Mouse (Mus musculus) limb, embryonic 11.5 days (tissue): Measurements from ENCODE around the gene Grwd1. TPM values are rescaled to one million over a fixed set of nuclear protein-coding genes. Genes with fewer than 3 reads are reported as not detected.

Experiments used
- ATAC-seq: fragments of 200-750 bp; cut with Nextera tagmentation; 2 replicates; pipeline ENCODE4 v1.8.0; 2017; ENCODE audit warnings: low read depth; ENCODE audit not compliant: insufficient number of reproducible peaks, low FRiP score, low TSS enrichment
- DNase-seq: peaks from one replicate; pipeline ENCODE4 v3.0.0-alpha.2; 2015; ENCODE audit warnings: low spot score
- H3K27ac ChIP-seq: fragments of 300-500 bp; sonication (generic); replicated peaks from 2 replicates; pipeline ENCODE4 v1.5.1; 2014; ENCODE audit warnings: low read depth, mild to moderate bottlenecking, low read length
- H3K27me3 ChIP-seq: fragments of 300-500 bp; sonication (generic); 2 replicates; pipeline ENCODE4 v1.6.1; 2014; ENCODE audit warnings: mild to moderate bottlenecking, low read length, mixed read lengths; ENCODE audit not compliant: control insufficient read depth, insufficient read depth
- H3K36me3 ChIP-seq: fragments of 300-500 bp; sonication (generic); 2 replicates; pipeline ENCODE4 v1.6.1; 2014; ENCODE audit warnings: mild to moderate bottlenecking, low read length, moderate library complexity, mixed read lengths; ENCODE audit not compliant: control insufficient read depth, insufficient read depth
- H3K4me1 ChIP-seq: fragments of 300-500 bp; sonication (generic); 2 replicates; pipeline ENCODE4 v1.6.1; 2014; ENCODE audit warnings: low read length, mixed read lengths; ENCODE audit not compliant: control insufficient read depth, insufficient read depth
- H3K4me2 ChIP-seq: fragments of 300-500 bp; sonication (generic); 2 replicates; pipeline ENCODE4 v1.6.1; 2014; ENCODE audit warnings: low read depth, mild to moderate bottlenecking, moderate library complexity; ENCODE audit not compliant: severe bottlenecking
- H3K4me3 ChIP-seq: fragments of 300-500 bp; sonication (generic); 2 replicates; pipeline ENCODE4 v1.5.1; 2014; ENCODE audit warnings: low read depth, low read length
- H3K9ac ChIP-seq: fragments of 300-500 bp; sonication (generic); 2 replicates; pipeline ENCODE4 v1.6.1; 2014; ENCODE audit warnings: mild to moderate bottlenecking, low read length
- H3K9me3 ChIP-seq: fragments of 300-500 bp; sonication (generic); 2 replicates; pipeline ENCODE4 v1.6.1; 2016; ENCODE audit warnings: low read length; ENCODE audit not compliant: control insufficient read depth
- WGBS: fragments of 180-500 bp; shearing (Covaris S2); extraction: QIAGEN DNeasy Blood & Tissue Kit; methylation state at CpG from one replicate; pipeline ENCODE4 v1.1.7; 2014; 5-methylcytosine and 5-hydroxymethylcytosine counted together
- polyA plus RNA-seq: library from polyadenylated mRNA; unstranded; fragments of >200 nt; fragmentation: Nextera tagmentation; extraction: Ambion mirVana; gene quantifications from 2 replicates; pipeline ENCODE4 v1.2.1, GENCODE M21; 2014

Gene Grwd1
- polyA plus RNA-seq, 1 experiment from 2014 or later = 94.3 TPM

DNA sequence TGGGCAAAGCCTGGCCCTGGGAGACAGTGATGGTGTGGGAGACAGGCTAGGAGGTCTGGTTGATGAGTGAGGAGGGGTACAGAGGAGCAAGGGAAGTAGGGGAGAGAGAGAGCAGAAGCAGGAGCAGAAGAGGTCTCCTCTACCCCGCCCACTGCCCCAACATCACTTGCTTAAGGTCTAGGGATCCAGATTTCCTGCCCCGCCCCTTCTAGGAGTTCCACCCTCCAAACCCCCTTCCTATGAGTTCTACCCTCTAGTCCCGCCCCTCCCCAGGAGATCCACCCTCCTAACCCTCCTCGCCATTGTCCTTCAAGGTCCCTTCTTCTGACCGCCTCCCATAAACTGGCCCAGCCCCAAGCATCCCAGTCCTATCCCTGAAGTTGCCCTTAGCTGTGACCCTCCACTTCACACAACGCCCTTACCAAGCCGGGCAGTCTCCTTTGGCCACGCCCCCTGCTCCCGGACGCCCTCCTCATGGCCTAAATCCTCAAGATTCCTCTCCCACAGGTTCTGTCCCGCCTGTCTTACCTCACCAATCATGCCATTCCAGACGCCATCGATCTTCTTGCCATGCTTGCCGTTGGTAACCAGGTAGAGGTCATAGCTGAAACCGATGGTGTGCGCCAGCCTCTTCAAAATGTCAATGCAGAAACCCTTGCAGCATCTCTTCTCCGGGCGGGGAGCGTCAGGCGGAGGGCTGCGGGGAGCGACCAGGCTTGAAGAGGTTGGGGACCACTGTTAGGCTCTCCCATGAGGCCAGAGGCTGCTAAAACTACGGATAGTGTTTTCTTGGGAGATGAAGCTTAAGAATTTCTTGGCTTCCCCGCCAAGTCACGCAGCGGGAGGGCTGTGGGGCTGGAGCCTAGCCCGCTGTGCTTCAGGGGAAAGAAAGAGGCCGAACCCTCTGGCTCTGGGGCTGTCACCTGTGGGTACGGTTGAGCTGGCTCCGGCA, 26.5 kb upstream of the Grwd1 start:
- peak overlapping the region; percentile 76 for H3K4me2 ChIP-seq
- H3K27ac ChIP-seq = no peak overlapping the region
- peak overlapping the region; percentile 38 for H3K4me3 ChIP-seq
- peak; percentile 63 for DNase-seq
- no peaks in the 10 kb centered on the region; the same call in 1 of the 2 replicates for H3K27me3 ChIP-seq
- peak overlapping the region; percentile 47 for H3K9ac ChIP-seq
- H3K4me1 ChIP-seq = no peaks in the 10 kb centered on the region
- H3K9me3 ChIP-seq = no peaks in the 10 kb centered on the region
- no peaks in the 10 kb centered on the region for H3K36me3 ChIP-seq
- 1% methylated on average over 30 of the region's 30 CpGs for WGBS
- ATAC-seq = peak; percentile 42; the same call in 1 of the 2 replicates

GRCm38 (mm10) chr7:45853089-45853488, 22.3 kb upstream of the Grwd1 start:
- no peaks in the 10 kb centered on the region for H3K36me3 ChIP-seq
- WGBS = 83% methylated on average over 12 of the region's 12 CpGs
- H3K27ac ChIP-seq = no peak overlapping the region
- no peaks in the 10 kb centered on the region for H3K9me3 ChIP-seq
- no peak overlapping the region for H3K4me3 ChIP-seq
- H3K4me2 ChIP-seq = no peak overlapping the region
- no peaks in the 10 kb centered on the region; the same call in 1 of the 2 replicates for H3K27me3 ChIP-seq
- H3K4me1 ChIP-seq = no peaks in the 10 kb centered on the region
- no peak overlapping the region for H3K9ac ChIP-seq
- ATAC-seq (no peak), DNase-seq (no peak)

GRCm38 (mm10) chr7:45850661-45851060, 19.9 kb upstream of the Grwd1 start:
- H3K36me3 ChIP-seq = no peaks in the 10 kb centered on the region
- no peak overlapping the region for H3K27ac ChIP-seq
- DNase-seq (no peak), ATAC-seq (no peak)
- no peak overlapping the region for H3K4me3 ChIP-seq
- no peak overlapping the region for H3K4me2 ChIP-seq
- no peaks in the 10 kb centered on the region for H3K27me3 ChIP-seq
- 79% methylated on average over 3 of the region's 3 CpGs for WGBS
- no peak overlapping the region for H3K9ac ChIP-seq
- H3K9me3 ChIP-seq = no peaks in the 10 kb centered on the region
- no peaks in the 10 kb centered on the region for H3K4me1 ChIP-seq

- ATAC-seq = no peak
- peak overlapping the region; percentile 43; the same call in 1 of the 2 replicates for H3K9ac ChIP-seq
- no peak for DNase-seq
- H3K36me3 ChIP-seq = no peaks in the 10 kb centered on the region
- no peak overlapping the region for H3K4me2 ChIP-seq
- H3K9me3 ChIP-seq = no peaks in the 10 kb centered on the region
- no peaks in the 10 kb centered on the region for H3K27me3 ChIP-seq
- 18% methylated on average over 6 of the region's 6 CpGs for WGBS
- no peak overlapping the region for H3K27ac ChIP-seq
- no peaks in the 10 kb centered on the region for H3K4me1 ChIP-seq
- no peak overlapping the region for H3K4me3 ChIP-seq
Measured at GRCm38 (mm10) chr7:45848447-45849027, 17.8 kb upstream of the Grwd1 start.

DNA sequence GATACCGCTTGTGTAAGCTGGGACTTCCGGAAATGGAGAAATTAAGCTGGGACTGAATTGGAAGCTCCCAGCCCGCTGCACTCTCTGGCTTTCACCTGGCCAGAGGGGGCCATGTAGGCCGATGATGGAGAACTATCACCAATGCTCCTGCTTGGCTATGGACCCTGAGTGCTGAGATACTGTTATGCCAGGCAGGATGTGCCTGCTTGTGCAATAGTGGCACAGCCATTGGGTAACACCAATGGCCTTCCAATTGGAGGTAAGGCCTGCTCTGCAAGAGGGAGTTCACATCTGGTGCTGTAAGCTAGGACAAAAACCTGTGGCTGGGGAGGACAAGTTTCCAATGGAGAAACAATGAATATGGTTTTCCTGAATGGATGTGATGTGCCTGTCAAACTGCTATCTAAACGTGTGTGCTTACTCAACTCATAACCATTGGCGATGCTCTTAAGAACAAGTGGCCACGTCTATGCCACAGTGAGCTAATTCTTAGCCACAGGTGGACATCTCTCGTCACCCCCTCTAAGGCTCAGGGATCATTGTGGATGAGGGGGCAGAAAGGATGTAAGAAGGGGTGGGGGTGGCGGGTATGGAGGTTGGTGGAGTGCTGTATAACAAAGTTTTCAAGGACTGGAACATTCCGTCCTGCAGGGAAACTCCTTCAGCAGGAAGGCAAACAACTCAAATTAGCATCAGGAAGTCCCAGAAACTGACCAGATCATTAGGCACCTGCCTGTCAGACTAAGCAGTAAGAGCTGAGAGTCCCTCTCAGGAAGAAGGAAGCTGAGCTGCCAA, 12.4 kb upstream of the Grwd1 start:
- ATAC-seq (no peak), DNase-seq (no peak)
- no peaks in the 10 kb centered on the region for H3K27me3 ChIP-seq
- WGBS = 87% methylated on average over 10 of the region's 10 CpGs
- no peak overlapping the region for H3K4me2 ChIP-seq
- H3K9me3 ChIP-seq = no peaks in the 10 kb centered on the region
- H3K4me3 ChIP-seq = no peak overlapping the region
- no peaks in the 10 kb centered on the region for H3K36me3 ChIP-seq
- H3K9ac ChIP-seq = no peak overlapping the region
- no peak overlapping the region for H3K27ac ChIP-seq
- H3K4me1 ChIP-seq = no peaks in the 10 kb centered on the region

DNA sequence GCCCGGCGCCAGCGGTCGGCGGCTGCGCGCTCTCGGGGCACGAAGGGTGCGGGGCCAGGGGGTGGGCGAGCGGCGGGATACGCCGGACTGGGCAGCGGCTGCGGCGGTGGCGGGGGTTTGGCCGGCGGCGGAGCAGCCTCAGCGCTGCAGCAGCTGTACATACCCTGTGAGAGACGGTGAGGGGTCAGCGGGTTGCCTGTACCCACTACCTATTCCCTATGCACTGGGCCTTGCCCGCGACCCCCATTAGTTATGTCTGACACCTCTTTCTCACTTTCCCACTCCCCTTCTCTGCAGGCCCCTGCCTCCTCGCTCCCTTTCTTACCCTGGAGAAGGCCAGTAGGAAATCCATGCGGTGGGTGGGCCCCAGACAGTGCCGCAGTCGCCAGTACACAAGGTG, 3.2 kb upstream of the Grwd1 start:
- peaks cover 12% of the 10 kb centered on the region for H3K4me1 ChIP-seq
- H3K27me3 ChIP-seq = peaks cover 46% of the 10 kb centered on the region
- no peaks in the 10 kb centered on the region; the same call in 1 of the 2 replicates for H3K9me3 ChIP-seq
- no peaks in the 10 kb centered on the region for H3K36me3 ChIP-seq
- ATAC-seq = no peak
- peak overlapping the region; percentile 28; the same call in 1 of the 2 replicates for H3K4me3 ChIP-seq
- no peak overlapping the region for H3K9ac ChIP-seq
- no peak overlapping the region for H3K27ac ChIP-seq
- peak overlapping the region; percentile 43 for H3K4me2 ChIP-seq
- 4% methylated on average over 31 of the region's 31 CpGs for WGBS
- peak; percentile 34 for DNase-seq

- peak; percentile 51 for DNase-seq
- Histone ChIP-seq H3K27ac (no peak overlapping the region), H3K36me3 (no peaks in the 10 kb centered on the region), H3K9me3 (no peaks in the 10 kb centered on the region; the same call in 1 of the 2 replicates), H3K4me2 (peak overlapping the region; percentile 43), H3K9ac (no peak overlapping the region), H3K4me1 (peaks cover 12% of the 10 kb centered on the region), H3K27me3 (peaks cover 46% of the 10 kb centered on the region), H3K4me3 (peak overlapping the region; percentile 28)
- WGBS = under 1% methylated on average over 79 of the region's 86 CpGs
- ATAC-seq = no peak
Measured at GRCm38 (mm10) chr7:45833148-45833790, 2.5 kb upstream of the Grwd1 start.
